Mouse (Mus musculus) CD4-positive, CD25-positive, alpha-beta regulatory T cell, adult 2 months (primary cell): ENCODE measurements around the gene Olfr1043.
"Not testable (repeated sequence)": the region's sequence is repeated elsewhere in the genome, so short reads cannot be mapped to it uniquely, and the experiment has no call there.

Source experiments
- DNase-seq: peaks from one replicate; pipeline ENCODE4 v3.0.0-alpha.2; 2012; ENCODE audit warnings: low read depth, low spot score

The Olfr1043 gene

GRCm38 (mm10) chr2:86167422-86167821, at the start of gene Olfr1043:
Olfr1043 (minus strand) TSS chr2:86167522.
- no peak for DNase-seq

- DNase-seq: no peak
These were observed 35.6 kb upstream of the Olfr1043 start, which contains the start of gene Olfr1045 for GRCm38 (mm10) chr2:86202909-86203308. Olfr1045 (minus strand) TSS chr2:86203009.

- no peak for DNase-seq
These were observed 28.5 kb upstream of the Olfr1043 start for GRCm38 (mm10) chr2:86195863-86196262.

- no peak for DNase-seq
These were observed 18.3 kb upstream of the Olfr1043 start, which contains the start of gene Olfr52 for GRCm38 (mm10) chr2:86185583-86185982. Olfr52 (minus strand) TSS chr2:86185683.

GRCm38 (mm10) chr2:86179950-86180349, 12.6 kb upstream of the Olfr1043 start:
- no peak for DNase-seq

- no peak for DNase-seq
These were observed 10.4 kb upstream of the Olfr1043 start, which contains the start of gene Olfr1044 for GRCm38 (mm10) chr2:86177720-86178119. Olfr1044 (minus strand) TSS chr2:86177820.

GRCm38 (mm10) chr2:86175422-86175821, 8.1 kb upstream of the Olfr1043 start:
- not testable (repeated sequence) for DNase-seq

GRCm38 (mm10) chr2:86161738-86162137, 5.6 kb downstream of the Olfr1043 start, which contains the start of gene Olfr1042:
Olfr1042 (minus strand) TSS chr2:86161838.
- no peak for DNase-seq

GRCm38 (mm10) chr2:86146632-86147031, 20.7 kb downstream of the Olfr1043 start, which contains the start of gene Olfr1040:
Olfr1040 (minus strand) TSS chr2:86146732.
- DNase-seq: no peak

GRCm38 (mm10) chr2:86135828-86136227, 31.5 kb downstream of the Olfr1043 start, which contains the start of gene Olfr1039:
Olfr1039 (minus strand) TSS chr2:86135928.
- no peak for DNase-seq
